Mouse (Mus musculus): ENCODE results near the gene Ccdc84.

GRCm38 (mm10) chr9:44391466-44391865 lies 26.9 kb downstream of the Ccdc84 start:
- TF ChIP-seq CTCF (conservative IDR thresholded peaks at IDR 0.05; ENCODE audit: low read length) (peak; percentile 93), POU5F1 (IDR thresholded peaks at IDR 0.05; ENCODE audit: borderline replicate concordance, low read length) (no peak)
